13 mouse cellular contexts compared by ENCODE assay signal in genomic region chr16:42913291-42913690, GRCm38 (mm10).
"Had no signal": no experiment of that assay in that cellular context is flagged by ENCODE, and none has a peak within 500 bp of the region (broad histone marks: within the 10 kb centered on the region; RNA-seq: fewer than 3 reads in every experiment).

No protein-coding gene starts in this region.

- H3K36me3 ChIP-seq: limb, embryonic 10.5 days; liver, embryonic 15.5 days; midbrain, embryonic 13.5 days had no signal

- H3K4me3 ChIP-seq: left cerebral cortex, adult 2 months; limb, embryonic 10.5 days; liver, embryonic 15.5 days; midbrain, embryonic 13.5 days had no signal

- H3K9me3 ChIP-seq: limb, embryonic 10.5 days; liver, embryonic 15.5 days; midbrain, embryonic 13.5 days had no signal

- H3K27me3 ChIP-seq: liver, embryonic 15.5 days; midbrain, embryonic 13.5 days had no signal

- DNase-seq: kidney, adult 8-10 months; kidney, postnatal 10 days; kidney, postnatal 4 days; lung, adult 2 months; lung, postnatal 36 days; right cerebral cortex, postnatal 25 days had no signal

- H3K4me2 ChIP-seq: liver, embryonic 11.5 days; liver, embryonic 15.5 days; midbrain, embryonic 13.5 days had no signal

- H3K9ac ChIP-seq: liver, embryonic 15.5 days; midbrain, embryonic 13.5 days had no signal

- ATAC-seq: lung, postnatal 0 days; midbrain, embryonic 13.5 days had no signal

- H3K27ac ChIP-seq: left cerebral cortex, adult 2 months; limb, embryonic 10.5 days; liver, embryonic 15.5 days; midbrain, embryonic 13.5 days; stomach, postnatal 0 days had no signal
